Mouse (Mus musculus) C2C12 (cell line): ENCODE results near the gene Bcl2l15.
"Not testable (repeated sequence)": the region's sequence is repeated elsewhere in the genome, so short reads cannot be mapped to it uniquely, and the experiment has no call there.

Experiments
- CEBPB ChIP-seq: IDR thresholded peaks from one replicate; pipeline ENCODE4 v1.6.1; 2011; ENCODE audit warnings: low read depth, mild to moderate bottlenecking, control low read depth, moderate library complexity
- CTCF ChIP-seq: IDR thresholded peaks from one replicate; pipeline ENCODE4 v1.5.1; 2011; ENCODE audit not compliant: control insufficient read depth, insufficient read depth, insufficient read length
- FOSL1 ChIP-seq: IDR thresholded peaks from one replicate; pipeline ENCODE4 v1.8.0; 2011; ENCODE audit warnings: mild to moderate bottlenecking, low read length; ENCODE audit not compliant: poor library complexity, insufficient read depth, severe bottlenecking
- MAX ChIP-seq: IDR thresholded peaks from one replicate; pipeline ENCODE4 v1.6.1; 2011; ENCODE audit warnings: mild to moderate bottlenecking, control low read depth
- MYOD1 ChIP-seq: IDR thresholded peaks from one replicate; pipeline ENCODE4 v1.6.1; 2011; ENCODE audit warnings: low read depth; ENCODE audit not compliant: control insufficient read depth, insufficient read length
- MYOG ChIP-seq: IDR thresholded peaks from one replicate; pipeline ENCODE4 v1.6.1; 2011; ENCODE audit not compliant: control insufficient read depth, insufficient read length; ENCODE audit errors: extremely low read depth
- USF1 ChIP-seq: IDR thresholded peaks from one replicate; pipeline ENCODE4 v1.6.1; 2011; ENCODE audit warnings: low read depth, mild to moderate bottlenecking, control low read depth, moderate library complexity

GRCm38 (mm10) chr3:103840946-103841345, 8.5 kb downstream of the Bcl2l15 start:
- TF ChIP-seq CTCF, MAX, CEBPB, MYOD1, MYOG, USF1, FOSL1: not testable (repeated sequence)
